Mouse (Mus musculus) urinary bladder, adult 2 months (tissue): Measurements from ENCODE around the gene Ccdc171. TPM values are rescaled to one million over a fixed set of nuclear protein-coding genes. Genes with fewer than 3 reads are reported as not detected.

Experiments used
- DNase-seq: peaks from one replicate; pipeline ENCODE4 v3.0.0; 2022; ENCODE audit warnings: low spot score
- polyA plus RNA-seq: library from polyadenylated mRNA; depleted of rRNA; stranded (reverse); fragments of >200 nt; gene quantifications from 2 replicates; pipeline ENCODE4 v1.2.3, GENCODE M21; 2012

The Ccdc171 gene
- polyA plus RNA-seq, 1 experiment = 2.9 TPM

GRCm38 (mm10) chr4:83794315-83794922, 269.1 kb downstream of the Ccdc171 start:
- DNase-seq = no peak

GRCm38 (mm10) chr4:83794930-83795459, 269.6 kb downstream of the Ccdc171 start:
- DNase-seq = no peak

DNA sequence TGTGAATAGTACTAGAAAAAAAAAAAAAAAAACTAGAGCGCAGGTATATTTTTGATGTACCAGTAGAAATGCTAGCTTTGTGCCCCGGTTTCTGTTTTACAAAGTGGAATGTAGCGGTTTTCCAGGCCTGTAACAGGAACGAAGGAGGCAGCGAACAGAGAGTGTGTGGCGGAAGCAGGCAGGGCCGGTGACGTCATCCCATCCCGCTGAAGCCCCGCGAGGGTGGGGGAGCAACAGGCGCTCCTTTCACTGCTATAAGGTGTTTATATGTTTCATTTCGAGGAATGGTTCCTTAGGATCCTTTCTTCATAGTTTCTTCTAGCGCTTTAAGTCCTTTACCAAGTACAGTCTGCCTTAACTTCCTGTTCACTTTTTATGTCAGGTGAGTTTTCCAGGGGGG, 272.6 kb downstream of the Ccdc171 start:
- no peak for DNase-seq

GRCm38 (mm10) chr4:83798674-83799430, 273.5 kb downstream of the Ccdc171 start:
- DNase-seq = no peak

DNA sequence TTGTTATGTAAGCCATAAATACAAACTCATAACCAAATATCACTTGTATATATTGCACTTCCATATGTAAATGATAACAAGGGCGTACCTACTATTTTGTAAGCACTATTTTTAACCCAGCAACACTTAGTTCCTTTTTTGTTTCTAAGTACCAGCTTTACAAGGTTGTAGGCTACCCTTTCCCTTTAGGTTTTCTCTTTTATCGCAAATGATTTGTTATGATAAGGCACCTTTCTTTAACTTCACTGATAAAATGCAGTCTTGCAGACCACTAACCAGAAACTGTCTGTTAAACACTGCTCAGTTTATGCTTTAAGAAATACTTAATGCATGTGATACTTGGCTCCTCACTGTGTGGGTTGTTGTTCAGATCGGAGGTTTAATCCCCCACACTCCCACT, 275.1 kb downstream of the Ccdc171 start:
- DNase-seq = no peak

GRCm38 (mm10) chr4:83816925-83817324, 291.6 kb downstream of the Ccdc171 start:
- DNase-seq = no peak

- DNase-seq = no peak
Observed at GRCm38 (mm10) chr4:83829718-83830459, 304.5 kb downstream of the Ccdc171 start.

DNA sequence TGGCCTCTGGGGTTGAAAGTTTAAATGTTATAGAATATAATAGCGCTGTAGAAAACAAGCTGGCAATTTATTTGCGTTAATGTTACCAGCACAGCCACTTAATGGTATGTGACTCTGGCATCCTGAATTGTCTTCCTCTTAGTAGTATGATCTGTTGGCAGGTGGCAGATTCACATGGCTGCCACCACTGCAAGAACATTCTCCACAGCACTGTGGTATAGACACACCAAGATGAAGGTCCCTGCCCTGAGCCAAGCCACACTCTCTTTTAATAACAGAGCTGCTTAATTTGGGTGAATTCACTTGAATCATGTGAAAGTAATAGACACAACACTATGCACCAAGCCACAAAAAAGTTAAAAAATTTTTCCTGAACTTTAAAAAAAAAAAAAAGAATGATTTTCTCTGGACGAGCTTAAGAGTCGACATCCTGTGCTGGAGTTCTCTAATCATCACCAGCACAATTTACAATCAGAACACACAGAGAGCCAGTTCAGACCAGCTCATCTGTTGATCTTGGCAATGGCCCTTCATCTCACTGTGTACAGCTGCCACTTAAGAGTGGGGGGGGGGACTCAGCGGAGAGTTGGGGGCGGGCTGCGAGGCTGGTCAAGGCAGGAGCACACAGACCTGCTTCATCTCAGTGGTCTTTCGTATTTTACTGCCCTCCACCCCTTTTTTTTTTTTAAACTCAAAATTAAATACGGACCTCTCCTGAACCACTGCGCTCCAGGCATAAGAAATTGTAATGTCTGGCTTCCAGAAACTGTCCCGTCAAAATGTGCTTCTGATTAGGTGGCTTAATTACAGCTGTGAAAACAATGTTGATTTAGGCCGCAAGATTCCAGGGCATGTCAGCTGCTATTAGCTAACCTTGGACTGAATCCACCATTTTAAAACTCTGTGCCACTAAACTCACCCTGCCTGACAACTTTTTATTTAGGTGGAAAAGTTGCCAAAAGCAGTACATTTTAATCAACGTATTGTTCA, 305.8 kb downstream of the Ccdc171 start:
- no peak for DNase-seq

- no peak for DNase-seq
Observed at GRCm38 (mm10) chr4:83839077-83839476, 313.7 kb downstream of the Ccdc171 start.

DNA sequence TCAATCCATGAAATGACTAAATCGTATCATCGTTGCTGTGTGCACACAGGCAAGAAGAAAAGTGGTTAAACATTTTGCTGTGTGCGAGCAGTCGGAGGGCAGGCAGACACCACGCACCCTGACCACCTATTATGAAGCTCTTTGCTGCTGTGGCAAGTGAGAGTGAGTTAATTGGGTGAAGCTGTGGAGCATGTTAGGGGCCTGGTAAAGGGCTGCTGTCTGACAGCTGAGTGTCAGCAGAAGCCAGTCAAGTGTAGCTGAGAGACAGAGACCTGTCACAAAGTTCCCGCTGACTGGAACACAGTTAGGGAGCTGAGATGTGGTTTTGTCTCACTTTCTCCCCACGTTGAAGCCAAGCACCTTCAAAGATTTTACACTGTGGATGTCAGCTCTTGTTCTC, 321.0 kb downstream of the Ccdc171 start:
- no peak for DNase-seq

- DNase-seq = no peak
Observed at GRCm38 (mm10) chr4:83853885-83854284, 328.5 kb downstream of the Ccdc171 start.

DNA sequence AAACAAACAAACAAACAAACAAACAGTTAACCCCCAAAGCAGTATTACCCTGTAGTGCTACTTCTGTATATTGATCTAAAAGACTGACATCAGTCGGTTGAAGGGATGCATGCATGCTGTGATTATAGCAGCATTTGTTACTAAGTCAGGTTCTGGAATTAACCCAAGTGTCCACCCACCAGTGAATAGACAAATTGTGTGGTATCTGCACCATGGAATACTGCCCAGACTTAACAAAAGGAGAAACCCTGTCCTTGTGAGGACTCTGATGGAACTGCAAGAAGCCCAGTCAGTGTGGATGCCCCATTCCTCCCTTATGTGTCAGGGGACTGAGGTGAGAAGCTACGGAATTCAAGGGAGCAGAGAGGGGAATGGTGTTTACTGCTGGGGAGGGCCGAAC, 336.4 kb downstream of the Ccdc171 start:
- no peak for DNase-seq

GRCm38 (mm10) chr4:83862295-83862694, 336.9 kb downstream of the Ccdc171 start:
- DNase-seq = no peak

- no peak for DNase-seq
Observed at GRCm38 (mm10) chr4:83876600-83876999, 351.3 kb downstream of the Ccdc171 start.

- DNase-seq = no peak
Observed at GRCm38 (mm10) chr4:83878236-83878635, 352.9 kb downstream of the Ccdc171 start.

GRCm38 (mm10) chr4:83888459-83889054, 363.2 kb downstream of the Ccdc171 start:
- no peak for DNase-seq

DNA sequence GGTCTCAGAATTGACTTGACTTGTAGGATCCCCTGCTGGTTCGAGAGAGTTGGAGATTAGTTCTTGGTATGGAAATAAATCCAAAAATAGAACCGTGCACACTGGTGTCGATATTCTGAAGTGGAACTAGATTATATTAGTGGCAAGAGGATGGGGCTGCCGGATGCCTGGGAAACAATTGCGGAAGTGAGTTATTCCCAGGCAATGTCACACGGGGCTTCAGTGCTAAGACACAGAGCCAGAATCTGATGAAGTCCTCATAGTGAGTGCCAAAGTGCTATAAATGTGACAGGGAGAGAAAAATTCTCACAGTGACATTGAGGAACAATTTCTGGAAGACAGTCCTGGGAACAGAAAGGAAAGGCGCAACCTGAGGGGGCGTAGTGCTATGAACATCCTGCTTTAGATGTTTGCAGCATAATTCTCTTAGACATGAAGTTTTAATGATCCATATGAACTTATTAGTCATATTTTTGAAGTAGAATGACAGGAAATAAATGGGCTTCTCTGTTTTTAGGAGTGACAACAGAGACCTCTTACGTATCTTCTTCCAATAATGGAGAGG, 376.8 kb downstream of the Ccdc171 start:
- no peak for DNase-seq
